Mouse (Mus musculus) midbrain, embryonic 12.5 days (tissue): ENCODE measurements around the gene Gm21739. TPM values are rescaled to one million over a fixed set of nuclear protein-coding genes. Genes with fewer than 3 reads are reported as not detected.
"Not testable (repeated sequence)": the region's sequence is repeated elsewhere in the genome, so short reads cannot be mapped to it uniquely, and the experiment has no call there.

Source experiments
- ATAC-seq: fragments of 200-750 bp; cut with Nextera tagmentation; 2 replicates; pipeline ENCODE4 v1.8.0; 2017; ENCODE audit warnings: low read depth, moderate TSS enrichment, moderate library complexity; ENCODE audit not compliant: low FRiP score
- H3K27ac ChIP-seq: fragments of 300-500 bp; sonication (generic); replicated peaks from 2 replicates; pipeline ENCODE4 v1.5.1; 2016; ENCODE audit warnings: mild to moderate bottlenecking
- H3K27me3 ChIP-seq: fragments of 300-500 bp; sonication (generic); 2 replicates; pipeline ENCODE4 v1.6.1; 2016; ENCODE audit warnings: mild to moderate bottlenecking
- H3K36me3 ChIP-seq: fragments of 300-500 bp; sonication (generic); 2 replicates; pipeline ENCODE4 v1.6.1; 2016
- H3K4me1 ChIP-seq: fragments of 300-500 bp; sonication (generic); 2 replicates; pipeline ENCODE4 v1.6.1; 2016
- H3K4me2 ChIP-seq: fragments of 300-500 bp; sonication (generic); replicated peaks from 2 replicates; pipeline ENCODE4 v1.6.1; 2016; ENCODE audit warnings: mild to moderate bottlenecking, moderate library complexity
- H3K4me3 ChIP-seq: fragments of 300-500 bp; sonication (generic); 2 replicates; pipeline ENCODE4 v1.5.1; 2016; ENCODE audit warnings: mild to moderate bottlenecking
- H3K9ac ChIP-seq: fragments of 300-500 bp; sonication (generic); replicated peaks from 2 replicates; pipeline ENCODE4 v1.6.1; 2016; ENCODE audit warnings: mild to moderate bottlenecking, moderate library complexity
- H3K9me3 ChIP-seq: fragments of 300-500 bp; sonication (generic); 2 replicates; pipeline ENCODE4 v1.6.1; 2016; ENCODE audit warnings: mild to moderate bottlenecking
- WGBS: fragments of 180-500 bp; shearing (Covaris S2); methylation state at CpG from one replicate; pipeline ENCODE4 v1.1.7; 2016; 5-methylcytosine and 5-hydroxymethylcytosine counted together
- polyA plus RNA-seq: library from polyadenylated mRNA; unstranded; fragments of >200 nt; fragmentation: Nextera tagmentation; extraction: Ambion mirVana; gene quantifications from 2 replicates; pipeline ENCODE4 v1.2.1, GENCODE M21; 2016

The Gm21739 gene
- polyA plus RNA-seq = not detected in 2 replicates

- H3K4me3 ChIP-seq, H3K4me1 ChIP-seq, H3K9ac ChIP-seq, H3K27me3 ChIP-seq, H3K9me3 ChIP-seq, H3K36me3 ChIP-seq, H3K27ac ChIP-seq, ATAC-seq, H3K4me2 ChIP-seq: not testable (repeated sequence)
- no CpG with 5 or more reads among the region's 6 CpGs for WGBS
These were observed at the start of gene Gm21739 for GRCm38 (mm10) chrY:44264344-44264743. Gm21739 (minus strand) TSS chrY:44264444.
